Mouse (Mus musculus) right cerebral cortex, postnatal 25 days (tissue): ENCODE measurements around the gene Sap30l.
A peak's percentile ranks its signal among the peaks of the same experiment; 100 is the strongest.

ENCODE experiments used
- DNase-seq: peaks from one replicate; pipeline ENCODE4 v3.0.0; 2022

Gene Sap30l

DNA sequence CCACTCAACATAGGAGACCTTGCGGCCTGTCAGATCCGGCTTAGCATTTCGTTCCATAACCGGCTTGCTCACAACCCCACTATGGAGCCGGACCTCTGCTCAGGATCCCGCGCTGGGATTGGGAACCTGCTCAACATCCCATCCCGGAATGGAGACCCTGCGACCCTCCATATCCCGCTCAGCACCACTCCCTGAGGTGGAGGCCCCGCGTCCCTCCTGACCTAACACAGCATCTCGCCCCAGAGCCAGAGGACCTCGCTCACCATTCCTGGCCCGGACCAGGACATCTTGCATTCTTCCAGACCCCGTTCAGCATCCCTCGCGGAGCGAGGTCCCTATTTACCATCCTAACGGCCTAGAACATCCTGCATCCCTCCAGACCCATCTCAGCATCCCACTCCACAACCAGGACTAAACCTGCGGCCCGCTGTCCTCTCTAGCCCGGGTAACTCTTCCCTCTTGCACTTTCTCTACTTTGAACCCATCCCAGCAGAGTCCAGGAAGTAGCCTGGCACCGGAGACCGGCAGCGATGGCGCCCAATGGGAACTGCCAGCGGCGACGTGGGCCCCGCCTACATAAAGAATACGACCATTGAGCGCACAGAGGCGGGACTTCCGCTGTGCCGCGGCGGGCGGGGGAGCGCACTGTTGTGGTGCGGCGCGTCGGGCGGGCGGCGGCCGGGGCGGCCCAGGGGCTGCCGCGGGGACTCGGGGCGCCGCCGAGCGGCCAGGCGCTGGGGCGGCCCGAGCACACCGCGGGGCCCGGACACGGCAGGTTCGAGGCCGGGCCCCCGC lies at the start of gene Sap30l:
TSS of gene Sap30l (plus strand) at position 667 of the 795 bp plus-strand sequence.
- peak; percentile 96 for DNase-seq

DNA sequence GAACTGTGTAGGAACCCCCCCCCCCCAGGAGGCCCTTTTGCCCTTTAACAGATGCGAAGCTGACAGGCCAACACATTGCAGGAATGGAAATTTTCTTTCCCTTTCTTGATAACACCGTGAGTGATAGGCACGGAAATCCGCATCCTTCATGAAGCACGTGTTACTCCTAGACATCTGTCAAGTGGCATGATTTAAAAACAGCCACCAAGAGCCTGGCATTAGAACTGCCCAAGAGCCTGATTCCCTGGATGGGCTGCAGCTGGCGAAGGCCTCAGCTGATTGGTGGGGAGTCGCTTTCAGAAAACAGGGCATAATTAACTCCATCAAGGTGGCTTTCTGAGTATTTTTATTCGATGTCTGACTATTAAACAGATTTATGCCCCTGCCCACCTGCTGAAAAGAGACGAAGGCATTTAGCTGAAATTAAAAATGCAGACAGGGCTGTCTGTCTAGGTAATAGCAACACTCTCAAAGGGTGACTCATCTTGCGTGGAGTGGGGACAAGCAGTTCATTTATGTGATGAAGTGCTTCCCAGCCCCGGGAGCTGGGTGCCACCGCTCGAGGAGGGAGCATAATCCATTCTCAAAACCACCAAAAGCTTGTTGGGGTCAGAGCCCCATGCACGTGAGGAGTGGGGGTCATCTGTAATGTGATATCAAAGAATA lies 47.8 kb upstream of the Sap30l start:
- DNase-seq = no peak

DNA sequence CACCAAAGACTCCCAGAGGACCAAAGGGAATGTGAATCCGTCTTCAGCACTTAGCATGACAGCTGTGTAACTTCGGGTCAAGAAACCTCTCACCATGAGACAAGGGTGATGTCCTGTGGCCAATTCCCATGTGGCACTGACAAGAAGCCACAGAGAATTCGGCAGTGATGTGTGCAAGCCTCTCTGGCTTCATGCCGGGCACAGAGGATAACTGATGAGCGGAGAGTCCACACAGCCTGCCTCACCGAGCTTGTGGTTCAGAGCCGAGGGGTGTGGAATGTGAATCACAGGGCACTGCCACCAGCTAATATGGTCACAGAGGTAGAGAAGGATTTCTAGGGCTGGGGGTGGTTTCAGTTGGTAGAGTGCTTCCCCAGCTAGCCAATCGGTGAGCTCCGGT lies 42.8 kb upstream of the Sap30l start:
- DNase-seq = no peak

DNA sequence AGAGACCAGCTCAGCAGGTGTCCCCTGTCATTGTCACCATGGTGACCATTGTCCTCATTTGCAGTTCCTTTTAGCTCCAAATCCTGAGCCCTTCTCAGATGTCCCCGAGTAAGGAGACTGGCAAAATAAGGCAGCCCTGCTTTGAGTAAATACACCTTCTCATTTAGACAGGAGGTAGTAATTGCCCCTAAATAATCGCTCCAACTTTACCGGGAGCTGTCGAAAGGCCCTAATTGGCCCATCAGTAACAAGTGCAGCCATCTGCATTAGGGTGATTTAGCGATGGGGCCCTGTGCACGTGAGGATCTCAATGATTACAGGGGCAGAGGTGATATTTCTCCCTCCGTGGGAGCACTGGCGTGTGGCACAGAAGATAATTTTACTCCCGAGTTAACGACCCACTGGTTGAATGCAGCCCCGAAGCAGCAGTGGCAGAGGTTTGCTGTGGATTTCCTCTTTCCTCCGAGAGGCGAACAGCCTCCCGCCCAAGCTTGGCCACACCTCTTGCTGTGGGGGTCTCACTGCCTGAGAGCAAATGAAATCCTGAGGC lies 40.9 kb upstream of the Sap30l start:
- no peak for DNase-seq

DNA sequence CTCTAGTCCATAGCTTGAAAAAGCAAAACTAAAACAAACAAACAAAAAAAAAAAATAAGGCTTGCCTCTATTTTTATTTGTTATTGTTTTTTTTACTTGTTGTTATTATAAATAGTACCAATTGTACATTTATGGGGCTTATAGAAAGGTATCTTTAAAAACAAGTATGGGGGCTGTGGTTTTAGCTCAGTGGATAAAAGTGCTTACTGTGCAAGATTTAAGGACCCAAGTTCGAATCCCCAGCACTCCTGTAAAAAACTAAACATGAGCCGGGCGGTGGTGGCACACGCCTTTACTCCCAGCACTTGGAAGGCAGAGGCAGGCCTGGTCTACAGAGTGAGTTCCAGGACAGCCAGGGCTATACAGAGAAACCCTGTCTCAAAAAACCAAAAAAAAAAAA lies 40.1 kb upstream of the Sap30l start:
- DNase-seq = no peak

DNA sequence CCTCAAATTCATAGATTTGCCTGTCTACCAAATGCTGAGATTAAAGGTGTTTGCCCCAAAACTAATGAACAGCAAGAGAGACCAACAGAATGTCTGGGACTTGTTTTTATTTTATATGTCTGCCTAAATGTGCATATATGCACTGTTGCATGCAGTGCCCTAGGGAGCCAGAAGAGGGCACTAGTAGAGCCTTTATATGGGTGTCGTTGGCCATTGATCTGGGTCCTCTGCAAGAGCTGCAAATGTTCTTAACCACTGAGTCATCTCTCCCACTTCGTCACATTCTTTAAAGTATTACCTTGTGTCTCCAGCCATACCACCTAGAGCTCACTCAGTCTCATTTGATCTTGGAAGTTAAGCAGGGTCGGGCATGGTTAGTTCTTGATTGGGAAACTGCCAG lies 37.3 kb upstream of the Sap30l start:
- DNase-seq = no peak

DNA sequence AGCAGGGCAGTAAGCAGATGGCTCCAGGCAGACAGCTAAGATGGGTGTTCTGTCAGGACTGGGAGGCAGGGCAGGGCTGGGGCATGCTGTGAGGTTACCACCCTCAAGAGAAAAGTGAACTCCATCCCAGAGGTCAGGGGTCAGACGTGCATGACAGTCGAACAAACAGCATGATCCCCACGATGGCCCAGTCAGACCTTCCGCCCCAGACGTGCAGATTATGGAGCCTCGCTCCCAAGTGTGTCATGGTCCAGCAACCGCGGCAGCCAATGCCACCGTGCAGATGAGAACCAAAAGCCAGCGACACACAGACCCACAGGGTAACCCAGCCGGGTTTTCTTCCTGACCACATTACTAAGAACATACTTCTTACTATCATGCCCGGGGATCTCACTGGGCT lies 34.8 kb upstream of the Sap30l start:
- no peak for DNase-seq

DNA sequence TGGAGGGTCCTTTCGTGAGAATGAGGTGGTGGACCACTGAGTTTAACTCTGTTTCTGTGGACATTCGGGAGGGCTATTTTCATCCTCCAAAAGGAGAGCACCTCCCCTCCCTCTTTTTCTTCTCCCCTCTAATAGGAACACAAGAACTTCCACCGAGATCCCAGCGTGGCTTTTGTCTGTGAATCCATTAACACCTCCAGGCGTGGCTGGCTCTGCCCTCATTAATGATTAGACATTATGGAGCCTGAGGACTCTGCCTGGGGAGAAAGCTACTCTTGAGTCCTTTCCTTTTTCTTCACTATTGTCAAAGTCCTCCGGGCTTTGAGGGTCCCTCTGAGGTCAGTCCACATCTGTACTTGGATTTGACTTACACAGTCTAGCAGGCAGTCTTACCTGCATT lies 34.3 kb upstream of the Sap30l start:
- DNase-seq = no peak

DNA sequence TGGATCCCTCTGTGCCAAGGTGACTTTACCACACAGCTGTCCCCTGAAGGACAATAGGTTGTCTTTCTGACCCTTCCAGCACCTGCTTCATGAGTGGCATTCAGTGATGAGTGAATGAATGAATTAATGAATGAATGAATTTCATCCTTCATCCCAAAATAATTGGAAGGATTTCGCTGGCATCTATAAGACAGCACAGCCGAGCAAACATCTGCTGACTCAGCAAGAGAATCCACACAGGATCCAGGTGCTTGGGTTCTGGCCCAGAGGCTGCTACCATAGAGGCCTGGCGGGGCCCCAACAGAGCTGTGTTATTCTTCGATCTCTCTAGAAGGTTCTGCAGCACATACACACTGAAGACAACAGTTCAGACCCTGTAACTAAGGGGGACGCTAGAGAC lies 30.7 kb upstream of the Sap30l start:
- DNase-seq = no peak

DNA sequence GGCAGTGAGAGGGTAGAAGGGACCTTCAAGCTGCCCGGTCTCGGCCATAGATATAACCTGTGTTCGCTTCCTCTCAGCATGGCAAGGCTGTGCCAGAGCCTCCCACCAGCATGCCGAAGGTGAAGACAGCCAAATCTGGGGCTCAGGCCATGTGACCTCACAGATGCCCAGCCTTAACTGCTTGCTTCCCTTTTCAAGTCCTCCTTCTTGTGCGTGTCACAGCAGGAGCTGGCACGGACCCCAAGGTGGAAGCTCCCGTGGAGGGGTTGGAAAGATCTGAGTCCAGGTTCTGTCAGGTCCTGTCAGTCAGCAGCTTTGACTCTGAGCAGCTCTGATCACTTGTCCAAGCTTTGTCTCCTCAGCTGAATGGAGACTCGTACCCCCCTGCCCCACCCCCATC lies 29.8 kb upstream of the Sap30l start:
- DNase-seq = no peak

DNA sequence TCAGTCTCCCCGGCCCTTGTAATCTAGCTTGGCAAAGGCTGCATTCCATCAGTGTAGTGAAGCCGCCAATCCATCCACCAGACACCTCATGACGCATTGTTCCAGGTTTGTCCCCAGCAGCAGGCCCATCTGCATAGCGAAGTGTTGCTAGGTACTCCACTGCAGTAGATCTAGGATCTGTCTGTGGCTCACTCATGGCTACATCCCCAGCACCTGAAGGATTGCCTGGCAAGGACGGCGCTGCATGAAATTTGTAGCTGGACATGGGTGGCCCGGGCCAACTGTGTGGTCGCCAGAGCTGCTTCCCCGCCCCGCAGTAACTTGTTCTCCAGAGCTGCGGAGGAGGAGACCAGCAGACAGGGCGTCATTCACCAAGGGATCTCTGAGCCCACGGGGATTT lies 28.0 kb upstream of the Sap30l start:
- DNase-seq = no peak

DNA sequence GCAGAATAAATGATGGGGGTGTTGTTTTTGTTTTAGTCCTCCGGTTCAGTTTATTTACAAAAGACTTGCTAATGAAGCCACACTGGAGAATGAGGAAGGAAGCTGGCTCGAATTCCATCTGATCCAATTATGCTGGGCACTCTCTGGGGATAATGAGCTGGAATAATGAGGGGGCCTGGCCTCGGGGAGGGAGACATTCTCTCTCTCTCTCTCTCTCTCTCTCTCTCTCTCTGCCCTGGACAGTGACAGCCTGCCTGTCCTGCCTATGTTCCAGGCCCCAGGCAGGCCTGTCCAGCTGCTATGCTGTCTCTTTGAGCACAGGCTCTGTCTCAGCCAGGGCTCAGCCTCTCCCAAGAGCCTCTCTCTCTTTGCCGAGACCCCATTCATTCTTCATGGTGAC lies 27.5 kb upstream of the Sap30l start:
- no peak for DNase-seq

DNA sequence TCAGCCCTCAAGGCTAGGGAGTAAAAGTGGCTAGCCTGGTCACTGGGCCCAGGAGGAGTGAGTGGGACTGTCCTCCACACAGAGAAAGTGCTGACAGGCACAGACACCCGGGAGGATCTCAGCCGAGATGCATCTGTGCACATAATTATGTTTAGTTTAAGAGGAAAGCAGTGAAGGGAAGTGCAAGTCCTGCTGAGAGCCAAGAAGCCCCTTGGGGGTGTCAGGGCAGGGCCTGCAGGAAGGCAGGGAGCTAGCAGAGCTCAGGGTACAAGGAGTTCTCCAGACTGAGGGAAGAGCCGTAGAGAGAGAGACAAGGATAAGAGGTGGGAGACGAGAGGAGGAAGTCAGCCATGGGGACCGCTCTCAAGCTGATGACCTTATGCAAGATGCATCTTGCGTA lies 25.6 kb upstream of the Sap30l start:
- no peak for DNase-seq

DNA sequence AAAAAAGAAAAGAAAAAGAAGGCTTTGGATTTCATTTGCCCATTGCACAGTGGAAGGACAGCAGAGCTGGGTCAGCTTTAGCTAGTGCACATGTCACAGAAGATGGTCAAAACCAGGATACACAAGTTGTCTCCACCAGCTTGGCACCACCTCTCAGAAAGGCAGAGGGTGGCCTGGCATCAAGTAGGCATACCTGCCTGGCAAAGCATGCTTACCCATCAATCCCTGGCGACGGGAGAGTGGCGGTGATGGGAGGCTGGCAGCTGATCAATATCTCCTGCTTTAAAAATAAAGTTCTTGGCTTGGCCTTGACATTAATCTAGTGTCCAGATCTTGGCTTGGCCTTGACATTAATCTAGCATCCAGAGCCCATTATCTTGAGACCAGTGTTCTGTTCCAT lies 24.9 kb upstream of the Sap30l start:
- DNase-seq = no peak

DNA sequence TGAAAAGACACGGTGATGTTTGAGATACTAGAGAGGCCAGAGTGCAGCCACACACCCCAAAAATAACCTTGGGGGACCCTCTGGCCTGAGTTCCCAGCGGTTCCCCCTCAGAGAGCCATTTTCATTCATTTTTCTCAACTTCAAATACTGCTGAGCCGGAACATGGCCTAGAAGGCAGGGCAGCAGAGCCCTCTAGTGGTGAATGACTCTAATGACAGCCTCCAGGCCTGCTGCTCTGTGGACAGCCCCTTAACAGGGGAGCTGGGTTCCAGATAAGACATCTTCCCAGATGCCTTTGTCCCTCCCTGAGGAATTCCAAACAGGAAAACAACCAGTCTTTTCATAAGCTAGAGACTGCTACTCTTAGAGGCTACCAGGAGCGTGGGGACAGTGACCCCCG lies 23.1 kb upstream of the Sap30l start:
- peak; percentile 39 for DNase-seq

DNA sequence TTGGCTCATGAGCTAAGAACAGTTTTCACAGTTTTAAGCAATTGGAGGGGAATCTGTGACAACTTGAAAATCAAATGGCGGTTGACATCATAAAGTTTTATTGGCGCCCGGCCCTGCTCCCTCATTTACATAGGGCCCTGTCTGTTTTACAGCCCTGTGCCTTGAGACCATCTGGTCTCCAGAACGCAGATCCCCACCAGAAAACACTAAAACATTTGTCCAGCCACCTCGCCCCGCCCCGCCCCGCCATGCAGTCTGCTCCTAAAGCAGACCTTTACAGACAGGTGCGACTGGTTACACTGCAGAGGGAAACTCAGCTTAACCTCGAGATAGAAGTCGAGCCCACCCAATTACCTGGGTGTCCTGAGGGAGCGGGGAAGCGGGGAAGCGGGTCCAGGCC lies 21.6 kb upstream of the Sap30l start:
- no peak for DNase-seq

DNA sequence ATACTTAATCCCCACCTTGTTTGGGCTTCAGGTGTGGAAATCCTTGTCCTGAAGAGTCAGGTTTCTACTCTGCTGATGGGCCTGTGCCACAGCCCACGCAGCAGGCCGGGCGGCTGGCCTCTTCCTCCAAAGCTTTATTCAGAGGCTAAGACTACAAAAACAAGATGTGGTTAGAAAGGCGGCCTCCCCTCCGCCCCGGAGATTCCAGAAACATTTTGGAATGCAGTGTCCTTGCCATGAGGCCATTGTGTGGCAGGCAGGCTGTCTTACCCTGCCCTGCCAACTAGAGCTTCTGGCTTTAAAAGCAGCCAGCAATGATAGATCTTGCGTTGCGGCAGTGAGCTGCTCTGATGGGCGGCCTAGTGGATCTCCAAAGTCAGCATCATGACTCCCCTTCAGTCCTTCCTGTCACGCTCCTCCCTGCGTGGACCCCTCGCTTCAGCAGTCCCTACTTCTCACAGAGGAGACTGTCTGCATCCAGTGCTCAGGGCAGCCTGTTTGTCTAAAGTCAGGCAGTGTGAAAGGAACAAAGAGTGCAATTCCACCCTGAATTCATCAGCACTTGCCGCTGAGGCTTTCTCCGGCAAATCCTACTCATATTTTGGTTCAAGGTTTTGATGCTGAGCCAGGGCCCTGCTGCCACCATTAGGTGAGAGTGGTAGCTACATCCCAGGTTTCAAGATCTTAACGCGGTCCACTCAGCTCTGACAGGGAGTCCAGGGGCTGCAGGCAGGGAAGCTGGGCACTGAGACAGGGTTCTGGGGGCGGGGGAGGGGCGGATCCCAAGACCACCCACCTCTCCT lies 14.6 kb upstream of the Sap30l start:
- peak; percentile 62 for DNase-seq

DNA sequence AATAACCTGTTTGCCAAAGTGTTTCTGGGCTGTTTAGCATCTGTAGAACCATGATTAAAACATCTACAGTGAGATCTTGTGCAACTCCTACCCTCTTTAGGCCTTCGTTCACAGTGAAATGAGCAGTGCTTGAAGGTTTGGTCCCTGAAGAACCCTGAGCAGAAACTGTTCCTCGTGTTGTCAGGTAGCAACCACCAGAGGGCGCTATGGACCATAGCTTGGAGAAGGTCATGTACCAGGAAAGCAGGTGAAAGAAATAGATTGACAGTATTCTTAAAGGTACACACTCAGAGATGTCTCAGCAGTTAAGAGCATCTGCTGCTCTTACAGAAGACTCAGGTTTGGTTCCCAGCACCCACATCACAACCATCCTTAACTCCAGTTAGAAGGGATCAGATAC lies 13.5 kb upstream of the Sap30l start:
- DNase-seq = no peak

DNA sequence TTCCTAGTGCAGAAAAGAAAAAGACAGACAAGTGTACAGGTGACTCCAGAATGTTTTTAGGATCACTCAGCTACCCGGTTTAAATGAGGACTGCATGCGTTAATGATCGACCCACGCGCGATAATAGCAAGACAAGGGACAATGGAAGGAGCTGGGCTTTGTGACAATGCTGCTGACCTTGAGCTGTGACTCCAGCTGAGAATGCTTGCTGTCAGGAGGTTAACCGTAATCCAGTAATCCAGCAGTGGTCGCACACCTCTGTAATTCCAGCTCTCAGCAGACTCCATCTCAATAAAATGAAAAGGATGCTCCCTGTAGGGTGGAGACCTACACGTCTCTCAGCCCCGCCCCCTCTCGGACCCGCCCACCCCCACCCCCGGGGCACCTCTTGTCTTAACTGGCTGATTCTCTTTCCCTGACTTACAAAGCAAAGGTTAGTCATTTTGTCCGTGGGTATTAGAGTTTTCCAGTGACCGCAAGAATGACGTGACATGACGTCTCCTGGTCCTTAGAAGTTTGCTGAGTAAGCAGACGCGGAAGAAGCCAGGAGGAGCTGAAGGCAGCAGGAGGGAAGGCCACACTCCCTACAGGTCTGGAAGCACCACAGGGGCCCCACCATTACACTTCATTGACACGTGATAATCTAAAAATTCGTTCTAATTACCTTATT lies 10.4 kb upstream of the Sap30l start:
- DNase-seq = no peak

DNA sequence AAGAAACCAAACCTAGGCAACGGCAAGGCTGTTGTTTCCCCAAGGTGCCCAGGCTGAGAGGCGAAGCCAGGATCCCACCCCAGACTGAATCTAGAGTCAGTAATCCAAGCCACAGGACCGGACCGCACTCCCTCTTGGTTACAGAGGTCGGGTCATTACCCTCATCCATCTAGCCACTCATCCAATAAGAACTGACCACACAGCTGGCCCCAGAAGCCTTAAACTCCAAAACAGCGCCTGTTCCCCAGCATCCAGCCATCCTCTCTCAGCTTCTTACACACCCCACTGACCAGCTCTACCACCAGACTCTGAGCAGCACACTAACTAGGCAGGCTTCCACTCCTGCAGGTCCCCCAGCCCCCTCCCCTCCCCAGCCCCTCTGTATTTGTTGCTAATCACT lies 6.4 kb upstream of the Sap30l start:
- no peak for DNase-seq

DNA sequence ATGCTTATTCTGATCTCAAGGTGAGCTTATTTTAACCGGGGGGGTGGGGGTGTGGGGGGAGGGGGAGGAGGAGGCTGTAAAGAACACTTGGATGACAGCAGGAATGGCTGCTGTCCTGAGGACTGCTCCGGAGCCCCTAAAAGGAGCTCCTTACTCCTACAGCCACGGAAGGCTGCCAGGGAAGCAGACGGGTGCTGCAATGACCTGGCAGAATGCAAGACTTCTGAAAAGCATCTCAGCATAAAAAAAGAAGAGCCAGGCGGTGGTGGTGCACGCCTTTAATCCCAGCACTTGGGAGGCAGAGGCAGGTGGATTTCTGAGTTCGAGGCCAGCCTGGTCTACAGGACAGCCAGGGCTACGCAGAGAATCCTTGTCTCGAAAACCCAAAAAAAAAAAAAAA lies 3.6 kb upstream of the Sap30l start:
- no peak for DNase-seq

DNA sequence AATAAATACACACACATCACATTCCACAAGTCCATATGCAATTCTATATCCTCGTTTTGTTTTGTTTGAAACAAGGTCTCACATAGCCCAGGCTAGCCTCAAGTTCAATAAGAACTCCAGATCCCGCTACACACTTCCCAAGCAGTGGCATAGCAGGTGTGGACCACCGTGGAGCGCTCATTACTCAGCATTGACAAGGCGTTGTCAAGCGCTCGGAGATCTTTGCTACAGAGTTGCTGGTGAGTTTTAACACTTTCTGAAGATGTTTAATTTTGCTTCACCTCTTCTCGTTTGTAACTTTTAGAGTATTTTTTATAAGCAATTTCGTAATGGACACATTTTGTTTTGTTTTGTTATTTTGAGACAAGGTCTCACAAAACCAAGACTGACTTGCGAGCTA lies 2.0 kb upstream of the Sap30l start:
- DNase-seq = no peak
